Mouse (Mus musculus): ENCODE results near the gene Fpgt. TPM values are rescaled to one million over a fixed set of nuclear protein-coding genes. Genes with fewer than 3 reads are reported as not detected.

Fpgt gene
- polyA plus RNA-seq, 1 experiment: 13.0 TPM

- no peak for DNase-seq
- no peaks in the 10 kb centered on the region for H3K4me1 ChIP-seq (ENCODE audit: control insufficient read depth, insufficient read depth, low read length)
- no peak for TF ChIP-seq CTCF (IDR thresholded peaks at IDR 0.05; ENCODE audit: insufficient read depth, low read length)
- no peak for TF ChIP-seq POLR2A (IDR thresholded peaks at IDR 0.05; ENCODE audit: borderline replicate concordance, extremely low read depth, low read depth, low read length)
- no peak overlapping the region for H3K4me3 ChIP-seq (replicated peaks; ENCODE audit: extremely low read depth, low read depth, low read length)
Observed at GRCm38 (mm10) chr3:155056606-155057005, 36.6 kb downstream of the Fpgt start.

DNA sequence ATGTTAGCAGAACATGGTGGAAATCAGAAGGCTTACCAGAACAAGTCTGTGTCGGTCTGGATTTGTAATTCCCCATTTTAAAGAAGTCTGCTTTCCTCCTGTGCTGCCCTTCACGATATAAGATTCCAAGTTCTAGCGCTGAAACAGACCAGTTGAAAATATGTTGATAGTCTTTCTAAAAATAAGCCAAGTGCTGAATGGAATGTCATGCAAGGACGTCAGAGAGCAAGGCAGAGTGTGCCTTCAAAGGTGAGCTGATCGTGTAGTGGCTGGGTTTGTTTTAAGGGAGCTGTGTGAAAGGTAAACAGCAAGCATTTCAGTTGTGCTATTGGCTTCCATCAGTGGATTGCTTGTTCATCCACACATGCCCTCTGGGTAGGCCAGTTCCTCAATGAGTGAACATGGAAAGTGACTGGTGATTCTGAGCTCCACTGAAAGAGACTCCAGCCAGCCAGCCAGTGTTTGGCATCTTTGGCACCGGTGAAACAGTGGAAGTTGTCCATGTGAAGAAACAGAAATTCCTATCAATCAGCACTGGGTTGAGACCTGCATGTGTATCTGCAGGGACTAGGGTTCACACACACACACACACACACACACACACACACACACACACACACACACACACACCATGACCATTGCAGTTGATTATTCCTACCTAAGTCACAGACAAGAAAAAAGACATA is 37.8 kb downstream of the Fpgt start, which contains the start of gene Tnni3k:
Gene Tnni3k (minus strand): TSS at position 177 of the 686 bp plus-strand sequence.
- TF ChIP-seq POLR2A (IDR thresholded peaks at IDR 0.05; ENCODE audit: borderline replicate concordance, extremely low read depth, low read depth, low read length) (no peak), CTCF (IDR thresholded peaks at IDR 0.05; ENCODE audit: insufficient read depth, low read length) (no peak)
- DNase-seq: no peak
- no peaks in the 10 kb centered on the region for H3K4me1 ChIP-seq (ENCODE audit: control insufficient read depth, insufficient read depth, low read length)
- no peak within 1 kb of the TSS for H3K4me3 ChIP-seq (replicated peaks; ENCODE audit: extremely low read depth, low read depth, low read length)
- 50% methylated on average over 6 of the region's 6 CpGs for WGBS

- TF ChIP-seq CTCF (IDR thresholded peaks at IDR 0.05; ENCODE audit: insufficient read depth, low read length) (no peak), POLR2A (IDR thresholded peaks at IDR 0.05; ENCODE audit: borderline replicate concordance, extremely low read depth, low read depth, low read length) (no peak)
- 42% methylated on average over 1 of the region's 1 CpGs for WGBS
- no peaks in the 10 kb centered on the region for H3K4me1 ChIP-seq (ENCODE audit: control insufficient read depth, insufficient read depth, low read length)
- no peak for DNase-seq
- H3K4me3 ChIP-seq (replicated peaks; ENCODE audit: extremely low read depth, low read depth, low read length): no peak overlapping the region
Observed at GRCm38 (mm10) chr3:155053189-155053588, 40.0 kb downstream of the Fpgt start.

DNA sequence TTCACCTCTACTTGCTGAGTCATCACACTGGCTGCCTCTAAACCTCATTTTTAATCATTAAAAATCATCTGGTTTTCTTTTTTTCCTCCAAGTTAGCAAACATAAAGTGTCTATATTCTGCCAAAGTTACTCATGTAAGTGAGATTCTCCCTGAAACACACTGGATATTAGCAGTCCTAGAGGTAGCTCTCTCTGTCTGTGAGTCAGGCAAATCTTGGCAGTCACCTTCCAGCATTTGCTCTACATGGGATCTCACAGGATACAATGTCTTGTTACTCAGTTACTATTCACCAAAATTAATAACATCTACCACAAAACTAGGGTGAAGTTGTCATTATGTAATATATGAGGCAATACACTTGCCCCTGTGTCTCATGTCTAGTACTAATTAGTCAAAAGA is 41.2 kb downstream of the Fpgt start:
- no peak for TF ChIP-seq CTCF (IDR thresholded peaks at IDR 0.05; ENCODE audit: insufficient read depth, low read length)
- TF ChIP-seq POLR2A (IDR thresholded peaks at IDR 0.05; ENCODE audit: borderline replicate concordance, extremely low read depth, low read depth, low read length): no peak
- Histone ChIP-seq H3K4me1 (ENCODE audit: control insufficient read depth, insufficient read depth, low read length) (no peaks in the 10 kb centered on the region), H3K4me3 (replicated peaks; ENCODE audit: extremely low read depth, low read depth, low read length) (no peak overlapping the region)
- no peak for DNase-seq

DNA sequence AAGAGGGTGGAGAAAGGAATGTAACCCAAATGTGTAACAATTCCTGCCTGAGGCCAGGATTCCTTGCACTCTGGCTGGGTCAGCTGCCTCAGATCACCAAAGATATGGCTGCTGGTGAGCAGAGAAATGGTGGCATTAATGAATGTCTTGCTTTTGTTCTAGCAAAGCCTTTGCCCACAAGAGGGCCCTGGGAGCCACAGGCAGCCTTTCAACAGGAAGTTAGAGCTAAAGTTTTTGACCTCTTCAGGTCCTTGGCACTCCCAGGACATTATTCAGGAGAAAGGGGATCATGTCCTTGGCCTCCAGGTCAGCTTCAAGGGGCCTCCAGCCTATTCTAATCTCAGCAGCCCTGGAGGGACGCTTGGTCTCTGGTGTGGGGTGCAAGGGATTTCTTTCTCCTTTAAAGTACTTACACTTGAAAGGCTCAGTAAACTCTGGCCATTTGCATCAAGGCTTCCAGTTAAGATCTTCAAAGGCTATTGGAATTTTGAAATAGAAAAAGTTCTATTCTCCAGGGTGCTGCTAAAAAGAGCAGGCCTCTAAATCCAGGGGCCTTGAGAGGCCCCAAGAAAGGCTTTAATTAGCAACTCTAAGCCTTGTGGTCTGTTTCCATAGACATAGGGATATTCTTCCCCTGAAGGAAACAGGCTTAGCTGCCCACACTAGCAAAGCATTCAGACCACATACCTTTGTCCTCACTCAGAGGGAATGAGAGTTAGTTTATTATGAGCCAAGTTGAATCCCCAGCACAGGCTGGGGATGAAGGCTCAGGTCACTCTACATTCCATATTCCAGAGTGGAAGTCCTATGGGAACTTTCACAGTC is 54.0 kb downstream of the Fpgt start:
- TF ChIP-seq CTCF (IDR thresholded peaks at IDR 0.05; ENCODE audit: insufficient read depth, low read length) (no peak), POLR2A (IDR thresholded peaks at IDR 0.05; ENCODE audit: borderline replicate concordance, extremely low read depth, low read depth, low read length) (no peak)
- H3K4me3 ChIP-seq (replicated peaks; ENCODE audit: extremely low read depth, low read depth, low read length): no peak overlapping the region
- 39% methylated on average over 1 of the region's 1 CpGs for WGBS
- no peak for DNase-seq
- no peaks in the 10 kb centered on the region for H3K4me1 ChIP-seq (ENCODE audit: control insufficient read depth, insufficient read depth, low read length)

Other genes starting within 250 kb of the Fpgt start
- gene Tnni3k, start 38.0 kb downstream of the Fpgt start, polyA plus RNA-seq (2012; rRNA removed): 0.70 and 1.3 TPM in 2 replicates
- gene Lrriq3, start within 50 bp of the Fpgt start, polyA plus RNA-seq (2012; rRNA removed): 0.22 and 0.34 TPM in 2 replicates